Mouse (Mus musculus): ENCODE measurements around the gene Usp18.

The Usp18 gene

GRCm38 (mm10) chr6:121245127-121246036, at the start of gene Usp18:
Usp18 (plus strand) TSS chr6:121245906.
- peak; percentile 95 for DNase-seq (ENCODE audit: low read depth)

- DNase-seq (ENCODE audit: low read depth): no peak
These were observed 47.8 kb upstream of the Usp18 start for GRCm38 (mm10) chr6:121197807-121198365.

DNA sequence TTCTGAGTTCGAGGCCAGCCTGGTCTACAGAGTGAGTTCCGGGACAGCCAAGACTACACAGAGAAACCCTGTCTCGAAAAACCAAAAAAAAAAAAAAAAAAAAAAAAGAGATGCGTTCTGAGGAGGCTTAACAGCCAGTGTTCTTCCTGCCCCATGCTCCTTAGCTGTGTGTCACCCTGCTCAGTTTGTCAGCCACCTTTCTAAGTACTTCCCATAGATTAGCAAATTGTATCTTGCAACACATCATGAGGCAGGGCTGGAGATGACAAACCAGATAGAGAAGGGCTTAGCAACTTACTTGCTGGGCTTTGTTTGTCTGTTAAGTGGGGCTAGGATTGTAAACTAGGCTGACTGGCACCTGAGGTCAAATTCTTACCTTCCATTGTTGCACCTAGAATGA, 45.2 kb upstream of the Usp18 start:
- DNase-seq (ENCODE audit: low read depth): no peak

DNA sequence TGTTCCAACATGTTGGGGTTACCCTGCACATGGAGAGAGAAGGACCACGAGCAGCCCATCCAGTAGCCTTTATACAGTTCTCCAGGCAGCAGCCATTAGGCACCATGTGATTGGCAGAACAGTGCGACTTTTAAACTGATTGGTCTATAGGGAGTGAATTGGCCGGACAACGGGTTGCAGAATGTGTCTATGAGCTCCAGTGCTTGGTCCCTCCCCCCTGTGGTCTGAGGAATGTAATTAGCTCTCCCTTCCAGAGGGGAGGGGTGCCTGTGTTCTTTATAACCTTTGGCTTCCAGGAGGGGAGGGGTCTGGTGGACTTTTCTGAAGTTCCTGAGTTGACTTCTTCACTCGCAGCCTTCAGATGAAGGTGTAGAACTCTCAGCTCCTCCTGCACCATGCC, 43.7 kb upstream of the Usp18 start:
- no peak for DNase-seq (ENCODE audit: low read depth)

DNA sequence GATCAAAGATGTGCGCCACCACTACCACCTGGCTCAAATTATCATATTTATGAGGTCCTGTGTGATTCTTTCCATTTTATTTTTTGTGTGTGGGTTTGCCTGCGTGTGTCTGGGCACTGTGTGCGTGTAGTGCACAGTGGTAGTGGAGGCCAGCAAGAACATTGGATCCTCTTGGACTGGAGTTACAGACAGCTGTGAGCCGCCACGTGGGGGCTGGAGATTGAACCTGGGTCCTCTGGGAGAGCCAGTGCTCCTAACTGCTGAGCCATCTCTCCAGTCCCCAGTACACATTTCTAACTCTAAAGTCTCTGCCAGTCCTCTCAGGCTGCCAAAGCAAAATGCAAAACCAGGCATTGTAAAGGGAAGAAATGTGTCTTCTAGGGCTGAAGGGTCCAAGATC, 39.2 kb upstream of the Usp18 start:
- no peak for DNase-seq (ENCODE audit: low read depth)

- no peak for DNase-seq (ENCODE audit: low read depth)
These were observed 36.1 kb upstream of the Usp18 start for GRCm38 (mm10) chr6:121209584-121209983.

GRCm38 (mm10) chr6:121210149-121210925, 35.4 kb upstream of the Usp18 start, which contains the start of gene Tuba8:
Tuba8 (plus strand) TSS chr6:121210696.
- DNase-seq (ENCODE audit: low read depth): peak; percentile 46

- DNase-seq (ENCODE audit: low read depth): no peak
These were observed 34.8 kb upstream of the Usp18 start for GRCm38 (mm10) chr6:121210926-121211289.

DNA sequence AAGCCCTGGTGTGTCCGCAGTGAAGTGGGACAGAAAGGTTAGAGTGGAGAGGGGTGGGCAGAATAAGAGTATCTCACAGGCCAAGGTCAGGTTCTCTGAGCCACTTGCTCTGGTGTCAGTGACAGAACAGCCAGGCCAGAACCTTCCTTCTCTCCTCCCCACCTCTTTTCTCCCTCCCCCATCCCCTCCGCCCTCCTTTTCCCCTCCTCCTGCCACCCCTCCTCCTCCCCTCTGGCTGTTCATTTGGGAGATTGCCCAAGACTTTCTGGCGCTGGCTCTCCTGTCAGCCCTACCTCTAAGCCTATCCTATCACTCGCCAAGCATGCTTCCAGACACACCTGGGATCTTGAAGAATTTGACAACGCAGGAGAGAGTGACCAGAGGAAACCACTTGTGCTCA, 34.0 kb upstream of the Usp18 start:
- no peak for DNase-seq (ENCODE audit: low read depth)

DNA sequence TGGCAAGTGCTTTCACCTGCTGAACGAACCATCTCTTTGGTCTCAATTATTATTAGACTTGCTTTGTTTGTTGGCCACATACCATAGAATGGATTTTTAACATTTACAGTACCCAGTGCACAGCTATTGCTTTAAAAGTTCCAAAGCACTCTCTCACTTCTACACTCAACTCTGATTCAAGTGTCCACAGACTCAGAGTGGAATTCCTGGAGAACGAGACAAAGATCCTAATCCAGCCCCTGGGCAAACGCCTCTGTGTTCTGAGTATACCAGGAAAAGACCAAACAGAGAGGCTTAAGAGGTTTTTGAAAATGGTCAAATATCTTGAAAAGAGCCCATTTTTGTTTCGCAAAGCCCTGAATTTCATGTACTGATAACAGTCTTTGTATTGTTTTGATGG, 32.7 kb upstream of the Usp18 start:
- no peak for DNase-seq (ENCODE audit: low read depth)

- DNase-seq (ENCODE audit: low read depth): no peak
These were observed 31.5 kb upstream of the Usp18 start for GRCm38 (mm10) chr6:121214221-121214620.

- peak; percentile 35 for DNase-seq (ENCODE audit: low read depth)
These were observed 30.9 kb upstream of the Usp18 start for GRCm38 (mm10) chr6:121214667-121215330.

- DNase-seq (ENCODE audit: low read depth): no peak
These were observed 30.4 kb upstream of the Usp18 start for GRCm38 (mm10) chr6:121215336-121215735.

DNA sequence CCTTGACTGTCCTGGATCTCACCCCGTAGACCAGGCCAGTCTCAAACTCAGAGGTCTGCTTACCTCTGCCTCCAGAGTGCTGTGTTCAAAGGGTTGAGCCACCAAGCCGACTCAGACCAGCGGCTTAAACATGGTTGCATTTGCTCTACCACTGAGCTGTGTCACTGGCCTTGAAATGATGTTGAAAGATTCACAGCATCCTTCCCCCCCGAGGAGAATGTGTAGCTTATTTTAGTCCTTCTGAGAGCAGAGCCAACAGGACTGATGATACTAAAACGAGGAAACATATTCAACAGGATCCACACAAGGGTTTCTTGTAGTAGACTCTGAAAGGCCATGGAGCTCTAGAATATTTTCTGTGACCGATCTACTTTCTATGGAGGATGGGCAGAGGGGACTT, 29.8 kb upstream of the Usp18 start:
- DNase-seq (ENCODE audit: low read depth): no peak

DNA sequence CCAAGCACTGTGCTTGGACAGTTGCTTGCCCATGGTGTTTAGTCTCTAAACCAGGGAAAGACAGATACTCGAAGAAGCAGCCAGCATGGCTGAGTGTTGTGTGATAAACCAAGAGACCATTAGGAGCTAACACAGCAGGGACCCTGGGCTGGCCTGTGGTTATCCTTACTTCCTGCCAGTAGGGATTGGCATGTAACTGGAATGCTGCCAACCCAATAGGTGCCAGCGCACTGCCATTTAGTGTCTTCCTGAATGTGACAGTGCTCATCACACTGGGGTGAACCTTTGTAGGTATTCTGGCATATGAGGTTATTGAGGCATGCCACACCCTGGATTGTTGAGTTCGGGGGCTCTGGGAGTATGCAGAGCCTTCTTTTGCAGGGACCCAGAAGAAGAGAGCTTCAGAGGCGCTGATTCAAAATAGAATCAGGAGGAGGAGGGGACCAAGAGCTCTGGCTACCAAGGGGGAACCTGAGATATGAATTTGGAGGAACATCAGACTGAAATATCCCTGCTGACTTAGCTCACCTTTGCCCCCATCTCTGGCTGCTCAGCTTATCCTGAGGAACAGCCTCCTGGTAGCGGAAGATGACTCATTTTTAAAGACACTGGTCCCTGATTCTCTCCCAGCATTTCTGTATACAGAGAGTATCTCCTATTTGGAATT, 29.0 kb upstream of the Usp18 start:
- no peak for DNase-seq (ENCODE audit: low read depth)

- DNase-seq (ENCODE audit: low read depth): peak; percentile 54
These were observed 27.7 kb upstream of the Usp18 start for GRCm38 (mm10) chr6:121218002-121218401.

DNA sequence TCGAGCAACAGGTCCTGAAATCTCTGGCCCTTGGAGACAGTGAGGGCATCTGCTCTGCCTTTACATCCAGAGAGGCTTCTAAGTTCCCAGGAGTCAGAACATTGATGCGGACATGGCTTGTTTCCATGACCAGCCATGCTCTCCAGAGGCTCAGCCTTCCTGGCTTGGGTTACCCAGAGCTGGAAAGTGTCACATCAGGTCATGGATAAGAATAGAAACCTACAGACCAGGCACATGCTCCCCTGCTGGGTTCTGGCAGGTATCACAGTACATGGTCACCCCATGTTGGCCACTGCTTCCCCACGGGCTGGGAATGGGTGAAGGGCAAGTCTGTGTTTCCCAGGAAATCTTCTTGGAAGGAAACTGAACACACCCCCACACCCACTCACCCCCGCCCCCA, 26.3 kb upstream of the Usp18 start:
- no peak for DNase-seq (ENCODE audit: low read depth)

DNA sequence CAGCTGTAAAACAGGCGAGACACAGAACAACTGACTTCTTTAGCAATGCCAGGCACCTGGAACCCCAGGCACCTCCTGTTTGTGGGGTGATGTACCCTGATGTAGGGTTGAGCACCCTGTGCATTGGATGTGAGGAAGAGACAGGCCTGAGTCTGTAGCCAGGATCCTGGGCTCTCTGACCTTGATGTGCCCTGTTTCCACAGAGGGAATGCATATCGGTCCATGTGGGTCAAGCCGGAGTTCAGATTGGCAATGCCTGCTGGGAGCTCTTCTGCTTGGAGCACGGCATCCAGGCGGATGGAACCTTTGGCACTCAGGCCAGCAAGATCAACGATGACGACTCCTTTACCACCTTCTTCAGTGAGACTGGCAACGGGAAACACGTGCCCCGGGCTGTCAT, 25.5 kb upstream of the Usp18 start:
- no peak for DNase-seq (ENCODE audit: low read depth)

DNA sequence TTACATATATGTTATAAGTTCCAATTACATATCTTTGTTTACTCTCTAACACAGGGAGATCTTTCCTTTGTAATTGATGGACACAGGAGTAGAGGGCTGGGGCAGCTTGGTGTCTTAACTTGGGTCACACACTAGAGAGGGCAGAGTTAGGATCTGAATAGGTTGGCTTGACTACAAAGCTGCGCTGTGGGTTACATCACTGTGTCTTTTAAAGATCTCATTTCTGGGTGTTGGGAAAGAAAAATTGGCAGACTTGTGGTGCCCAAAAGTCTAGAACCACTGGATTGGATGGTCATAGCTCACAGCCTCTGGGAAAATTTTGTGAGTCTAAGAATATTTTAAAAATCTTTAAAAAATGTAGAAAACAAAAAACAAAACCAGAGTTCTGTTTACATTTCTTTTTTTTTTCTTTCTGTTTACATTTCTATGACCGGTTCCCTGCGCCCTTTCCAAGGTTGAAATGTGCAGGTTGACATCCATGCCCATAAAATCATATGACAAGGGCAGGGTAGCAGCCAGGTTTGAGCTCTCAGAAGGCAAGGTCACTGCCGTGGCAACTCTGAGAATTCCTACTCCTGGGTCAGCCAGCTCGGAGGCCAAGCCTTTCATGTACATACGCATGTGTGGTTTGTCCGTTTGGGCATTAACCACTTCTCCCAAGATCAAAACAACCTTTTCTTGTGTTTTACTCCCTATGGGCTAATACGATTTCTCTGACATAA, 23.7 kb upstream of the Usp18 start:
- no peak for DNase-seq (ENCODE audit: low read depth)

GRCm38 (mm10) chr6:121223001-121223400, 22.7 kb upstream of the Usp18 start:
- DNase-seq (ENCODE audit: low read depth): no peak

DNA sequence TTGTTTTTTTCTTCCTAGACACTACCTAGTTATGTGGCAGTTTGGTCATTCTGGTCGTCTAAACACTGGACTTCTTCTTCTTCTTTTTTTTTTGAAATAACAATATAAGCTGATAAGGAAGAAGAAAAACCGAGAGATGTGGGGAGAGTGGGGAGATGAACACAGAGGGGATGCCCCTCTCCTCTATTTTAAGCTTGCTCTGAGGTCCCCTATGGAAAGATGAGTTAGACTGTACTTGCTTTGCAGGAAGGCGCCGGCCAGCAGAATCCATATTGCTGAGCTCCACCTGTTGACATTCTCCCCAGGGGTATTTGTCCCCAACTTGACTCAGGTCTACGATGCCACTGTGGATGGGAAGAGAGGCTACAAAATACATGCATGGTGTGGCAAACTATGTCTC, 21.6 kb upstream of the Usp18 start:
- DNase-seq (ENCODE audit: low read depth): no peak

Measured in induced T-regulatory cell, adult 2 months (primary cell).